Mouse (Mus musculus): ENCODE measurements around the gene Chrm5.

Chrm5 gene

GRCm38 (mm10) chr2:112480669-112481068, at the start of gene Chrm5:
Chrm5 (minus strand) TSS chr2:112480769.
- DNase-seq (ENCODE audit: low read depth, low spot score), result no peak

GRCm38 (mm10) chr2:112526933-112527332, 46.4 kb upstream of the Chrm5 start:
- DNase-seq (ENCODE audit: low read depth, low spot score), result no peak

- DNase-seq (ENCODE audit: low read depth, low spot score), result peak; percentile 57
These were observed 40.2 kb upstream of the Chrm5 start for GRCm38 (mm10) chr2:112520526-112521482.

- DNase-seq (ENCODE audit: low read depth, low spot score), result peak; percentile 55
These were observed 38.0 kb upstream of the Chrm5 start for GRCm38 (mm10) chr2:112518541-112518940.

GRCm38 (mm10) chr2:112517218-112517617, 36.6 kb upstream of the Chrm5 start:
- no peak for DNase-seq (ENCODE audit: low read depth, low spot score)

GRCm38 (mm10) chr2:112516728-112517127, 36.2 kb upstream of the Chrm5 start:
- DNase-seq (ENCODE audit: low read depth, low spot score), result no peak

GRCm38 (mm10) chr2:112513036-112513435, 32.5 kb upstream of the Chrm5 start:
- DNase-seq (ENCODE audit: low read depth, low spot score), result no peak

- DNase-seq (ENCODE audit: low read depth, low spot score), result peak; percentile 43
These were observed 29.6 kb upstream of the Chrm5 start for GRCm38 (mm10) chr2:112510140-112510539.

GRCm38 (mm10) chr2:112507444-112507843, 26.9 kb upstream of the Chrm5 start:
- no peak for DNase-seq (ENCODE audit: low read depth, low spot score)

- no peak for DNase-seq (ENCODE audit: low read depth, low spot score)
These were observed 26.4 kb upstream of the Chrm5 start for GRCm38 (mm10) chr2:112506841-112507435.

- no peak for DNase-seq (ENCODE audit: low read depth, low spot score)
These were observed 23.4 kb upstream of the Chrm5 start for GRCm38 (mm10) chr2:112503978-112504377.

GRCm38 (mm10) chr2:112501209-112501608, 20.6 kb upstream of the Chrm5 start:
- peak; percentile 94 for DNase-seq (ENCODE audit: low read depth, low spot score)

GRCm38 (mm10) chr2:112497851-112498250, 17.3 kb upstream of the Chrm5 start:
- peak; percentile 98 for DNase-seq (ENCODE audit: low read depth, low spot score)

GRCm38 (mm10) chr2:112493539-112494260, 13.1 kb upstream of the Chrm5 start:
- DNase-seq (ENCODE audit: low read depth, low spot score), result no peak

- DNase-seq (ENCODE audit: low read depth, low spot score), result peak; percentile 87
These were observed 12.4 kb upstream of the Chrm5 start, which contains the start of gene Aven for GRCm38 (mm10) chr2:112492856-112493538. Aven (plus strand) TSS chr2:112492964.

GRCm38 (mm10) chr2:112492431-112492855, 11.9 kb upstream of the Chrm5 start:
- no peak for DNase-seq (ENCODE audit: low read depth, low spot score)

GRCm38 (mm10) chr2:112491629-112492028, 11.1 kb upstream of the Chrm5 start:
- no peak for DNase-seq (ENCODE audit: low read depth, low spot score)

- no peak for DNase-seq (ENCODE audit: low read depth, low spot score)
These were observed 10.1 kb upstream of the Chrm5 start for GRCm38 (mm10) chr2:112490483-112491196.

- DNase-seq (ENCODE audit: low read depth, low spot score), result peak; percentile 51
These were observed 4.3 kb upstream of the Chrm5 start for GRCm38 (mm10) chr2:112484886-112485285.

GRCm38 (mm10) chr2:112483334-112483651, 2.7 kb upstream of the Chrm5 start:
- no peak for DNase-seq (ENCODE audit: low read depth, low spot score)
